Mouse (Mus musculus): ENCODE measurements around the gene Mta3. TPM values are rescaled to one million over a fixed set of nuclear protein-coding genes. Genes with fewer than 3 reads are reported as not detected.

Mta3 gene
- polyA plus RNA-seq, 1 experiment, result 44.5 TPM

- Histone ChIP-seq H3K4me3 (ENCODE audit: control insufficient read depth, insufficient read depth, low read length) (no peak overlapping the region), H3K27me3 (ENCODE audit: control insufficient read depth, insufficient read depth, low read length) (no peaks in the 10 kb centered on the region), H3K27ac (ENCODE audit: control insufficient read depth, insufficient read depth, low read length) (no peak overlapping the region), H3K36me3 (ENCODE audit: control insufficient read depth, insufficient read depth, low read length) (no peaks in the 10 kb centered on the region), H3K4me1 (replicated peaks; ENCODE audit: control insufficient read depth, insufficient read depth, low read length) (peaks cover 6% of the 10 kb centered on the region)
- TF ChIP-seq POLR2A (IDR thresholded peaks at IDR 0.05; ENCODE audit: control insufficient read depth, extremely low read depth, insufficient read depth, low read length, poor library complexity) (no peak), CTCF (IDR thresholded peaks at IDR 0.05; ENCODE audit: borderline replicate concordance, control insufficient read depth, extremely low read depth, insufficient read depth, low read length, poor library complexity) (no peak)
- 97% methylated on average over 4 of the region's 4 CpGs for WGBS
- DNase-seq, result no peak
Measured at GRCm38 (mm10) chr17:83672685-83673084, 33.3 kb upstream of the Mta3 start.

GRCm38 (mm10) chr17:83677370-83677769 is 28.6 kb upstream of the Mta3 start:
- TF ChIP-seq POLR2A (IDR thresholded peaks at IDR 0.05; ENCODE audit: control insufficient read depth, extremely low read depth, insufficient read depth, low read length, poor library complexity), result no peak
- TF ChIP-seq CTCF (IDR thresholded peaks at IDR 0.05; ENCODE audit: borderline replicate concordance, control insufficient read depth, extremely low read depth, insufficient read depth, low read length, poor library complexity), result no peak
- Histone ChIP-seq H3K27ac (ENCODE audit: control insufficient read depth, insufficient read depth, low read length) (no peak overlapping the region), H3K36me3 (ENCODE audit: control insufficient read depth, insufficient read depth, low read length) (no peaks in the 10 kb centered on the region), H3K27me3 (ENCODE audit: control insufficient read depth, insufficient read depth, low read length) (no peaks in the 10 kb centered on the region), H3K4me3 (ENCODE audit: control insufficient read depth, insufficient read depth, low read length) (no peak overlapping the region), H3K4me1 (replicated peaks; ENCODE audit: control insufficient read depth, insufficient read depth, low read length) (peaks cover 3% of the 10 kb centered on the region; the same call in 1 of the 2 replicates)
- 96% methylated on average over 1 of the region's 1 CpGs for WGBS
- no peak for DNase-seq

GRCm38 (mm10) chr17:83681977-83682376 is 24.0 kb upstream of the Mta3 start:
- Histone ChIP-seq H3K4me1 (replicated peaks; ENCODE audit: control insufficient read depth, insufficient read depth, low read length) (peaks cover 3% of the 10 kb centered on the region; the same call in 1 of the 2 replicates), H3K27ac (ENCODE audit: control insufficient read depth, insufficient read depth, low read length) (no peak overlapping the region), H3K4me3 (ENCODE audit: control insufficient read depth, insufficient read depth, low read length) (no peak overlapping the region), H3K27me3 (ENCODE audit: control insufficient read depth, insufficient read depth, low read length) (no peaks in the 10 kb centered on the region), H3K36me3 (ENCODE audit: control insufficient read depth, insufficient read depth, low read length) (no peaks in the 10 kb centered on the region)
- WGBS, result 56% methylated on average over 7 of the region's 7 CpGs
- DNase-seq, result no peak
- TF ChIP-seq CTCF (IDR thresholded peaks at IDR 0.05; ENCODE audit: borderline replicate concordance, control insufficient read depth, extremely low read depth, insufficient read depth, low read length, poor library complexity) (no peak), POLR2A (IDR thresholded peaks at IDR 0.05; ENCODE audit: control insufficient read depth, extremely low read depth, insufficient read depth, low read length, poor library complexity) (no peak)

- Histone ChIP-seq H3K27ac (ENCODE audit: control insufficient read depth, insufficient read depth, low read length) (no peak overlapping the region), H3K36me3 (ENCODE audit: control insufficient read depth, insufficient read depth, low read length) (no peaks in the 10 kb centered on the region), H3K27me3 (ENCODE audit: control insufficient read depth, insufficient read depth, low read length) (no peaks in the 10 kb centered on the region), H3K4me1 (replicated peaks; ENCODE audit: control insufficient read depth, insufficient read depth, low read length) (no peaks in the 10 kb centered on the region), H3K4me3 (ENCODE audit: control insufficient read depth, insufficient read depth, low read length) (no peak overlapping the region)
- no peak for TF ChIP-seq POLR2A (IDR thresholded peaks at IDR 0.05; ENCODE audit: control insufficient read depth, extremely low read depth, insufficient read depth, low read length, poor library complexity)
- TF ChIP-seq CTCF (IDR thresholded peaks at IDR 0.05; ENCODE audit: borderline replicate concordance, control insufficient read depth, extremely low read depth, insufficient read depth, low read length, poor library complexity), result no peak
- WGBS, result 97% methylated on average over 7 of the region's 7 CpGs
- DNase-seq, result no peak
Measured at GRCm38 (mm10) chr17:83684475-83684874, 21.5 kb upstream of the Mta3 start.

GRCm38 (mm10) chr17:83690418-83690817 is 15.5 kb upstream of the Mta3 start:
- Histone ChIP-seq H3K27ac (ENCODE audit: control insufficient read depth, insufficient read depth, low read length) (no peak overlapping the region), H3K36me3 (ENCODE audit: control insufficient read depth, insufficient read depth, low read length) (no peaks in the 10 kb centered on the region), H3K27me3 (ENCODE audit: control insufficient read depth, insufficient read depth, low read length) (no peaks in the 10 kb centered on the region), H3K4me1 (replicated peaks; ENCODE audit: control insufficient read depth, insufficient read depth, low read length) (peaks cover 3% of the 10 kb centered on the region; the same call in 1 of the 2 replicates), H3K4me3 (ENCODE audit: control insufficient read depth, insufficient read depth, low read length) (no peak overlapping the region)
- TF ChIP-seq CTCF (IDR thresholded peaks at IDR 0.05; ENCODE audit: borderline replicate concordance, control insufficient read depth, extremely low read depth, insufficient read depth, low read length, poor library complexity), result no peak
- DNase-seq, result peak; percentile 39
- 92% methylated on average over 2 of the region's 2 CpGs for WGBS

- Histone ChIP-seq H3K27ac (ENCODE audit: control insufficient read depth, insufficient read depth, low read length) (no peak overlapping the region), H3K27me3 (ENCODE audit: control insufficient read depth, insufficient read depth, low read length) (no peaks in the 10 kb centered on the region), H3K4me1 (replicated peaks; ENCODE audit: control insufficient read depth, insufficient read depth, low read length) (peaks cover 3% of the 10 kb centered on the region; the same call in 1 of the 2 replicates), H3K36me3 (ENCODE audit: control insufficient read depth, insufficient read depth, low read length) (no peaks in the 10 kb centered on the region), H3K4me3 (ENCODE audit: control insufficient read depth, insufficient read depth, low read length) (no peak overlapping the region)
- WGBS, result 61% methylated on average over 4 of the region's 4 CpGs
- TF ChIP-seq CTCF (IDR thresholded peaks at IDR 0.05; ENCODE audit: borderline replicate concordance, control insufficient read depth, extremely low read depth, insufficient read depth, low read length, poor library complexity), result no peak
- TF ChIP-seq POLR2A (IDR thresholded peaks at IDR 0.05; ENCODE audit: control insufficient read depth, extremely low read depth, insufficient read depth, low read length, poor library complexity), result no peak
- DNase-seq, result peak; percentile 55
Measured at GRCm38 (mm10) chr17:83691379-83691778, 14.6 kb upstream of the Mta3 start.

- 91% methylated on average over 9 of the region's 9 CpGs for WGBS
- peaks cover 3% of the 10 kb centered on the region; the same call in 1 of the 2 replicates for H3K4me1 ChIP-seq (replicated peaks; ENCODE audit: control insufficient read depth, insufficient read depth, low read length)
- no peak for TF ChIP-seq POLR2A (IDR thresholded peaks at IDR 0.05; ENCODE audit: control insufficient read depth, extremely low read depth, insufficient read depth, low read length, poor library complexity)
- no peak for TF ChIP-seq CTCF (IDR thresholded peaks at IDR 0.05; ENCODE audit: borderline replicate concordance, control insufficient read depth, extremely low read depth, insufficient read depth, low read length, poor library complexity)
- H3K36me3 ChIP-seq (ENCODE audit: control insufficient read depth, insufficient read depth, low read length), result no peaks in the 10 kb centered on the region
- H3K27me3 ChIP-seq (ENCODE audit: control insufficient read depth, insufficient read depth, low read length), result no peaks in the 10 kb centered on the region
- H3K4me3 ChIP-seq (ENCODE audit: control insufficient read depth, insufficient read depth, low read length), result no peak overlapping the region
- H3K27ac ChIP-seq (ENCODE audit: control insufficient read depth, insufficient read depth, low read length), result no peak overlapping the region
- DNase-seq, result no peak
Measured at GRCm38 (mm10) chr17:83693941-83694340, 12.0 kb upstream of the Mta3 start.

Measured in thymus, adult 2 months (tissue).